ENCODE assay signal across 8 mouse cellular contexts in the genomic region with DNA sequence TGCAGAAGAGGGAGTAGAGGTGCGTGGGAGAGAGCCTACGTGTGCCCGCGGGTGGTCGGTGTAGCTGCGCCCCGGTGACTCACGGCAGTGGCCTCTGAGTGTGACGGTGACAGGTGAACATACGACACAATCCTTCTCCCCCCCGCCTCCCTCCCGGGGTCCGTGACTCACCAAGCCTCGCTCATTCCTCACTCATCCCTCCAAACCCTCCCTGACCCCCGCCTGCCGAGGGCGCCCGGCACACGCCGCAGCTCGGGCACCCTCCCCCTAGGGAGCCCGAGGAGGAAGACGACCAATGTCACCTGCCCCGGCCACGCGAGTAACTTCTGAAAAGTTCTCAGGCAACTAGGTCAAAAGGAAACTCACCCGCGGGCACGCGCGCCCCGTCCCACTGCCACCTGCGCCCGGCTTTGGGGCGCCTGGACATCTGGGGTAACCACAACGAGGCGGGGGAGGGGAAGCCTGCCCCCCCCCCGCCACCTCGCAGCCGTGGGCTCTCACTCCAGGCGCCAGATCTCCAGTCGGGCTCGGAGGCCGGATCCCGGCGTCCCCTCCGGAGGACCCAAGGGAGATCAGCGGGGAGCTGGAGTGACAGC. TPM values are rescaled to one million over a fixed set of nuclear protein-coding genes. Genes with fewer than 3 reads are reported as not detected.
DNase-seq lines count a peak whose midpoint lies in the region; ATAC-seq and TF ChIP-seq lines count a peak whose summit lies in the region.

No protein-coding gene starts in this region.

- no peaks in the 10 kb centered on the region for H3K36me3 ChIP-seq in intestine, embryonic 14.5 days (ENCODE audit: control insufficient read depth, insufficient read depth, low read length)
- no peaks in the 10 kb centered on the region for H3K36me3 ChIP-seq in neural tube, embryonic 15.5 days

- peak; percentile 46 for DNase-seq in right cerebral cortex, adult 18-20 months
- no peak for DNase-seq in right cerebral cortex, postnatal 4 days
- DNase-seq in gastrocnemius, postnatal 25 days, result peak; percentile 67
- DNase-seq in intestine, embryonic 14.5 days (ENCODE audit: low spot score), result peak; percentile 71
- peak; percentile 69 for DNase-seq in lung, adult 2 months
- no peak for DNase-seq in frontal cortex, postnatal 25 days (ENCODE audit: low spot score in 2 of 2)

- WGBS in intestine, embryonic 14.5 days, result under 1% methylated on average over 45 of the region's 48 CpGs
- WGBS in lung, adult 2 months, result 1% methylated on average over 47 of the region's 48 CpGs
- under 1% methylated on average over 45 of the region's 48 CpGs for WGBS in neural tube, embryonic 15.5 days

- H3K4me3 ChIP-seq in brown adipose tissue, adult 24 weeks (ENCODE audit: insufficient read depth, low read depth, low read length), result peak overlapping the region; percentile 95
- peak overlapping the region; percentile 68 for H3K4me3 ChIP-seq in intestine, embryonic 14.5 days (ENCODE audit: low read depth, low read length)
- H3K4me3 ChIP-seq in lung, adult 2 months (replicated peaks; ENCODE audit: extremely low read depth, low read depth, low read length), result peak overlapping the region; percentile 99
- H3K4me3 ChIP-seq in neural tube, embryonic 15.5 days (replicated peaks), result peak overlapping the region; percentile 64

- H3K4me1 ChIP-seq in brown adipose tissue, adult 24 weeks (ENCODE audit: control insufficient read depth, insufficient read depth, insufficient read length, low read length), result peaks cover 21% of the 10 kb centered on the region
- H3K4me1 ChIP-seq in intestine, embryonic 14.5 days (replicated peaks; ENCODE audit: control insufficient read depth, insufficient read depth, low read length), result peaks cover 62% of the 10 kb centered on the region
- H3K4me1 ChIP-seq in lung, adult 2 months (ENCODE audit: control insufficient read depth, insufficient read depth, low read length), result peaks cover 29% of the 10 kb centered on the region
- peaks cover 45% of the 10 kb centered on the region for H3K4me1 ChIP-seq in neural tube, embryonic 15.5 days

- no peaks in the 10 kb centered on the region for H3K27me3 ChIP-seq in intestine, embryonic 14.5 days (replicated peaks; ENCODE audit: control insufficient read depth, insufficient read depth, low read length)
- H3K27me3 ChIP-seq in neural tube, embryonic 15.5 days (replicated peaks), result peaks cover 7% of the 10 kb centered on the region

- peak overlapping the region; percentile 93 for H3K27ac ChIP-seq in brown adipose tissue, adult 24 weeks (replicated peaks; ENCODE audit: low read depth, low read length)
- peak overlapping the region; percentile 92 for H3K27ac ChIP-seq in intestine, embryonic 14.5 days (ENCODE audit: low read depth)
- no peak overlapping the region for H3K27ac ChIP-seq in neural tube, embryonic 15.5 days (replicated peaks)

- H3K4me2 ChIP-seq in intestine, embryonic 14.5 days (ENCODE audit: low read length), result peak overlapping the region; percentile 90
- peak overlapping the region; percentile 94 for H3K4me2 ChIP-seq in neural tube, embryonic 15.5 days

- peak overlapping the region; percentile 64 for H3K9ac ChIP-seq in intestine, embryonic 14.5 days (ENCODE audit: low read length)
- H3K9ac ChIP-seq in neural tube, embryonic 15.5 days (replicated peaks), result peak overlapping the region; percentile 62

- no peak for ATAC-seq in intestine, embryonic 14.5 days (replicated peaks; ENCODE audit: low FRiP score, low TSS enrichment, low read depth)
- no peak for ATAC-seq in neural tube, embryonic 15.5 days (ENCODE audit: low FRiP score)

- H3K9me3 ChIP-seq in intestine, embryonic 14.5 days (ENCODE audit: control insufficient read depth, low read length), result no peaks in the 10 kb centered on the region
- no peaks in the 10 kb centered on the region for H3K9me3 ChIP-seq in neural tube, embryonic 15.5 days (replicated peaks)

- TF ChIP-seq POLR2A in lung, adult 2 months (IDR thresholded peaks at IDR 0.05; ENCODE audit: borderline replicate concordance, extremely low read depth, low read depth, low read length), result peak; percentile 7; the same call in 1 of the 2 replicates

- no peak for TF ChIP-seq CTCF in lung, adult 2 months (IDR thresholded peaks at IDR 0.05; ENCODE audit: insufficient read depth, low read length)

RNA-seq across cellular contexts. Expression of gene Csrnp1, which starts 1.4 kb away (rescaled TPM):
- 3.1 and 7.0 TPM in 2 replicates for polyA plus RNA-seq in brown adipose tissue, adult 24 weeks (2012; ENCODE audit: insufficient read depth, insufficient read length, missing spikeins)
- total RNA-seq in gastrocnemius, postnatal 25 days (2021), result 1 to 10 TPM; 2.4 to 3.6 TPM
- polyA plus RNA-seq in intestine, embryonic 14.5 days (2014; fragmentation: Nextera tagmentation; extraction: Ambion mirVana), result 1.4 and 1.8 TPM in 2 replicates
- 53.3 and 110 TPM in 2 replicates for polyA plus RNA-seq in lung, adult 2 months (2012; rRNA removed)
- polyA plus RNA-seq in neural tube, embryonic 15.5 days (2015; fragmentation: Nextera tagmentation; extraction: Ambion mirVana), result 1.4 and 3.4 TPM in 2 replicates

RNA-seq across cellular contexts. Expression of gene Xirp1, which starts 40.3 kb away (rescaled TPM):
- 1.6 and 2.8 TPM in 2 replicates for polyA plus RNA-seq in brown adipose tissue, adult 24 weeks (2012; ENCODE audit: insufficient read depth, insufficient read length, missing spikeins)
- total RNA-seq in gastrocnemius, postnatal 25 days (2021), result 100 to 1,000 TPM; 105 to 112 TPM
- polyA plus RNA-seq in intestine, embryonic 14.5 days (2014; fragmentation: Nextera tagmentation; extraction: Ambion mirVana), result 0.03 TPM in 1 of 2 replicates, not detected in the other
- polyA plus RNA-seq in lung, adult 2 months (2012; rRNA removed), result 0.62 and 2.7 TPM in 2 replicates
- 0.09 and 0.14 TPM in 2 replicates for polyA plus RNA-seq in neural tube, embryonic 15.5 days (2015; fragmentation: Nextera tagmentation; extraction: Ambion mirVana)

RNA-seq across cellular contexts. Expression of gene Ttc21a, which starts 45.6 kb away (rescaled TPM):
- polyA plus RNA-seq in brown adipose tissue, adult 24 weeks (2012; ENCODE audit: insufficient read depth, insufficient read length, missing spikeins), result not detected in 2 replicates
- not detected for total RNA-seq in gastrocnemius, postnatal 25 days (2021)
- polyA plus RNA-seq in intestine, embryonic 14.5 days (2014; fragmentation: Nextera tagmentation; extraction: Ambion mirVana), result 0.07 and 0.09 TPM in 2 replicates
- 9.5 and 11.4 TPM in 2 replicates for polyA plus RNA-seq in lung, adult 2 months (2012; rRNA removed)
- polyA plus RNA-seq in neural tube, embryonic 15.5 days (2015; fragmentation: Nextera tagmentation; extraction: Ambion mirVana), result 0.74 and 0.80 TPM in 2 replicates

RNA-seq across cellular contexts. Expression of gene Gorasp1, which starts 45.7 kb away (rescaled TPM):
- polyA plus RNA-seq in brown adipose tissue, adult 24 weeks (2012; ENCODE audit: insufficient read depth, insufficient read length, missing spikeins), result 6.2 and 8.3 TPM in 2 replicates
- total RNA-seq in gastrocnemius, postnatal 25 days (2021), result 10 to 100 TPM; 17.2 to 19.3 TPM
- polyA plus RNA-seq in intestine, embryonic 14.5 days (2014; fragmentation: Nextera tagmentation; extraction: Ambion mirVana), result 24.2 and 32.1 TPM in 2 replicates
- polyA plus RNA-seq in lung, adult 2 months (2012; rRNA removed), result 15.7 and 16.2 TPM in 2 replicates
- polyA plus RNA-seq in neural tube, embryonic 15.5 days (2015; fragmentation: Nextera tagmentation; extraction: Ambion mirVana), result 24.0 and 25.7 TPM in 2 replicates

Comparison
In these comparisons a context has a peak if more than half of its experiments do, and no peak if none do; other contexts are left out.
1. DNase-seq: peak in right cerebral cortex, adult 18-20 months (single experiment), gastrocnemius, postnatal 25 days (single experiment), intestine, embryonic 14.5 days (single experiment) and lung, adult 2 months (single experiment); none in right cerebral cortex, postnatal 4 days (single experiment) and frontal cortex, postnatal 25 days (0 of 2).
2. Peak in every context shown above with its lines, with median percentiles within 50 percentile points of each other: H3K4me3 ChIP-seq.